Mouse (Mus musculus): ENCODE data around the gene Kcnt2.

Kcnt2 gene

DNA sequence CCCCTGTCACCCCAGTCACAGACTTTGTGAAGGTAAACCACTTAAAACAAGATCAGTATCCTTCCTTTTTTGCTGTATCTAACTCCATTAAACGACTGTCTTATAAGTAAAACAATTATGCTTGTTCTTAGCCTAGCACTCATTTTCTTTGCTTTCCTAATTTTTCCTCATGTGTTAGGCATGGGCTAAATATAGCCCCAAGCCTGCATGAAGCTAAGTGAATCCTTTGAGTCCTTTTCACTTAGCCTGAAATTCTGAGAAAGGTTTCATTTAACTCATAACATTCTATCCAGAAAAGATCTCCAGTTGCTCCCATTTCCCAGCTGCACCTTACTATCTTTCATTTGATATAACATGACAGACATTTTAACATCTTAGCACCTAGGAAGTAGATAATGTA, 127.6 kb downstream of the Kcnt2 start:
- in situ Hi-C loops (cut with MboI, MseI), result no loop called here

DNA sequence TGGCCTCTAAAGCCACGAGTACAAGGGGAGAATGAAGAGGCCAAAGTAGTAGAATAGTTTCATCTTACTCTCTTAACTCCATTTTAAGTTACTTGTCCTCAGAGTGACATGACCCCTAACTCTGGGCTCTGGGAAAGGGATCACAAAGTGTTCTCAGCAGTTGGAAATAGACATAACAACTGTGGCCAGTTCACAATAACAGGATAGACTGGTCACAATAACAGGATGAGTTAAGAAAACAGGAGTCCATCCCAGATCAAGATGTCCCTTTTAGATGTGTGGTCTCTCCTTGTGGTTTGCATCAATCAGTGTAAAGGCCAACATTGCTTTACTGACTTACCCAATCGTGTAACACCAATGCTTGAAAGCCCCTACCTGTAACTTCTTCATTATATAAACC, 132.8 kb downstream of the Kcnt2 start:
- in situ Hi-C loops (cut with MboI, MseI), result no loop called here

DNA sequence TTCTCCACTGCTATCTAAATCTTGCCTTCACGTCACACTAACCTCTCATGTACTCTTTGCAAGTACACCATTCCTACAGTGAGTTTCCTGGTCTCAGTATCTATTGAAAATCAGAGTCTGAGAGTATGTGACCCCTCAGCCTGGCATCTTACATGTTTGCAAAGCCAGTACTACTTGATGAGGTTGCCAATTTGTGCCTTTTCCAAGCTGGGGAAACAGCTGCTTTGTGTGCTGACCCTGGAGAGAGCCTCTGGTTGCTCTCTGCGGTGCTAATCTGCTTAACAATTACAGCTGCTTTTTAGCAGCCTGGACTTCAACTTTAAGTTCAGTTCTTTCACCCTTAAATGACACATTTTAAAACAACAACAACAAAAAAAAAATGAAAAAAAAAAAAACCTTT, 133.6 kb downstream of the Kcnt2 start:
- in situ Hi-C loops (cut with MboI, MseI), result no loop called here

DNA sequence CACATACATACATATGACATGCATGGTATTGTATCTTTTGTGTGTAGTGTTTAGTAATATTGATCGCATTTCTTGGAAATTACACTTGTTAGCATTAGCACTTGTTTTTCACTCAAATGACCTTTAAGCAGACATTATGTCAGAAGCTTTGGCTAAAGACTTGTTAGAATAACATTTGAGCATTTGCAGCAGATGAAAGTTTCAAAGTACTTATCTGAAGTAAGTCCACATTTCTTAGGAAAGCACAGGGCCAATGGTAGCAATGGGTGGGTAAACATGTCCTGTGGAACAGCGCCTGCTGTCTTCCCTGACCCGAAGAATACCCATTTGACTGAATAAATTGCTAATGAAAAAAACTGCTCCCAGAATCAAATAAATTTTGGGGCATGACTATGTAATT, 135.1 kb downstream of the Kcnt2 start:
- in situ Hi-C loops (cut with MboI, MseI), result no loop called here

DNA sequence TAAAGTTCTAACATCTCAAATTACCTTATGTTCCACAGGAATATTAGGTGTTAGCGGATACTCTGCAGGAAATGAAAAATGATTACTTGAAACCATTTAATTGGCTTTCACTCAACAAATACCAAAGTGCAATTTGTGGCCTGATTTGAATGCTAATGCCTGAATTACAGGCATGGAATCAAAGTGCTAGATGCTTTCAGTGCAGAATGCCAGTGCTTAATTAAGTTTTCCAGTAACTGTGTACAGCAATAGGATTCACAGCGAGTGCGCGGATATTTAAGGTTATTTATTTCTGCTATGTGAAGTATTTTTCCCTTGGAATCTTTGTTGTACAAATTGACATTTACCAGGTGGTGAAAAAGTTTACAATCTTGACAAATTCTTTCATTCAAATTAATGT, 144.3 kb downstream of the Kcnt2 start:
- in situ Hi-C loops (cut with MboI, MseI), result no loop called here

DNA sequence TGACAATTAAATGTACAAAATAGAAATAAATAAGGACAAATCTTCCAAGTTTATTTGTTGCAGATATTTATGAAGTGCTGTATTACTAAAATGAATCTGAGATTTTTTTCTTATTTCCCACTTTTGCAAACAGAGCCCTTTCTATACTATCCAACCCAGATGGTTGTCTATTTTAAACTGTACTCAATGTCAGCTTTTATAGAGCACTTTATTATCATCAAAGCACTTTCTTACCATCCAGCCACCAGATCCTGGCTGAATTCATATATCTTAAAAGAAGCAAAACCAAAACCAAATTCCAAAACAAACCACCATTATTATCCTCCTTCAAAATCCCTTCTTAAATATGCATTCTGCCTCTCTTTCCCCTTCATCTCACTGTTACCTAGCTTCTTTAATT, 151.8 kb downstream of the Kcnt2 start:
- in situ Hi-C loops (cut with MboI, MseI), result no loop called here

DNA sequence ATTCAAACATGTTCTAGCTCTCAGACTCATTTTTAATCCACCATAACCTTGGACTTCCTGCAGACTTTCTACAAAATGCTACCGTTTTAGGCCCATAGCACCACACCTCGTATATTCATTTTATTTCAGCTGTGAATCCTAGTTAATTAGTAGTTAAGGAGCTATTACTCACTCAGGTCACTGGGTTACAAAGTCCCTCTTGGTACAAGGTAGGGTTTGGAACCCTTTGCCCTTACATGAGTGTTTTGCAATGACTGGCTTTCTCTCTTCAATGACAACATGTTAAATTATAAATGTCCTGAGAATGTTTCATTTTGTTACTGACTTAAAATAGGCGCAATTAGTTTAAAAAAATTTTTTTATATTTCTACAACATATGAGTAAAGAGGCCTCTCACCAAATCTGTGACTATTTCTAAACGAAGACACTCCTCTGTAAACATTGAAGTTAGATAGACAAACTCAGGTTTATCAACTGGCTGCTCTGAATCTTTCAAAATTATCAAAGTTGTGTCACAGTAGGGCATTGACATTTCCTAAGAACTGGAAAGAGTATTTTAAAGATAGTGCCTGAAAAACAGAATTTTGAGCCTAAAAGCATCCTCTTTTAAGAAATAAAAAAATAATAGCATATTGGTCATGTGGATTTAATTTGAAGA, 160.8 kb downstream of the Kcnt2 start:
- in situ Hi-C loops (cut with MboI, MseI), result no loop called here

DNA sequence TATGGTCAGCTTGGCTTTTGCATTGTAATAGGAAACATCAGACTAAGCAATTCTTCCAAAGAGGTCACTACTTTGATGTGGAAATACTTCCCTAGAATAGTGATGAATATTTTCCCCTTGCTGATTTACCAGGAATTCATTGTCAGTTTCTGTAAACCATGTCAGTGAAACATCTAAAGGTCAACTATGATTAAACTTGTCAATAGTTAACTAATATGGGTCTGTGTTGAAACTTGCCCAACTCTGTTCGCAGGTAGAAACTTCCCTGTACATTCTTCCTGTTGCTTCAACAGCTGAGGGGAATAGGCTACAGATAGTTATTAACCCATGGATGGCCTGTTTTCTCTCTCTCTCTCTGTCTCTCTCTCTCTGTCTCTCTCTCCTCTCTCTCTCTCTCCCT, 169.8 kb downstream of the Kcnt2 start:
- in situ Hi-C loops (cut with MboI, MseI), result no loop called here

DNA sequence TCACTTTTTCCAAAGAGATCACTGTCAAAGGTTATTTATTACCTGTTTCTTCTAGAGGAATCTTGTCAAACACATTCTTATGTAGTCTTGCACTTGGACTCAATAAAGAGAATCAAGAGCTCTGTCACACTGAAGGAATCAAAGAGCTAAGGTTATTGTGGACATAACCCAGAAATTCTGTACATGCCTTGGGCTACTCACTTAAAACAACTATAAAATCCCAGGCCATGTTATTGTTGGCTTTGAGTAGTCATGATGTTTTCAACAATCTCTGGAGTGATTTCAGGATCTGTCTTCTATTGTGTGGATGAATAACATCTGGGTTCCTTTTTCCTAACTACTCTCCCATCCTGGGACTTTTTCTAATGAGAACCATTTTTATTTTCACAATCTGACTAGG, 177.0 kb downstream of the Kcnt2 start:
- in situ Hi-C loops (cut with MboI, MseI), result no loop called here

DNA sequence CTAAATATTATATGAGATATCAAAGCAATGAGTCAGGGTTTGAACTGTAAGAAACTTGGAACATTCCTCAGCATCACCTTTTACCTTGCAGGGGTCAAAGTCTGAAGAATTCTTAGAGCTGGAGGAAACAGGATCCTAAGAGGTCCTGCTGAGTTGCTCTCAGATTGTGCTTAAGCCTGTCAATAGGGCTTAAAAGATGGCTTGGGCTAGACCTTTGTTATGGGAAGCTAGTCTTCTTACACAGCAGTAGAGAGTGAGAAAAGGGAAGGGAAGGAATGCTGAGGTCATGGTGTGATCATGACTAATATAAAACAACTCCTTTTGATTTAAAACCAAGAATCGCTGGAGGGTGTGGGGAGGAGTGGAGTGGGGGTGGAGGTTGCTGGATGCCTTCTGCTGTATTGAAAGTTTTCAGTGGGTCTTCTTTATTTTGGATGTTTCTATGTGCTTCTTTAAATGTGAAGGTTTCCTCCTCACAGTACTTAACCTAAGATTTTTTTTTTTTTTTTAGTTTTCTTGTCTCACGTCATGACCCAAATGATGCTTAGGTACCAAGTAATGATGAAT, 183.4 kb downstream of the Kcnt2 start:
- in situ Hi-C loops (cut with MboI, MseI), result no loop called here

DNA sequence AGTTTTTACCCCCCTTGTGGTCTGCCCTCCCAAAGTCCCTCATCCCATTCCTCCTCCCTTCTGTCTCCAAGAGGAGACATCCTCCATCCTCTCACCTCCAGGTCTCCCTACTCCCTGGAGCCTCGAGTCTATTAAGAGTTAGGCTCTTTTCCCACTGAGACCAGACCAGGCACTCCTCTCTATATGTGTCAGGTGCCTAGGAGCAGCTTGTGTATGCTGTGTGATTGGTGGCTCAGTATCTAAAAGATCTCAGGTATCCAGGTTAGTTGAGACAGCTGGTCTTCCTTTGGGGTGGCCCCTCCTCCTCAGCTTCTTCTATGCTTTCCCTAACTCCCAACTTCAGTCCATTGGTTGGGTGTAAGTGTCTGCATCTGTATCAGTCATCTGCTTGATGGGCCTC, 186.1 kb downstream of the Kcnt2 start:
- in situ Hi-C loops (cut with MboI, MseI), result no loop called here

DNA sequence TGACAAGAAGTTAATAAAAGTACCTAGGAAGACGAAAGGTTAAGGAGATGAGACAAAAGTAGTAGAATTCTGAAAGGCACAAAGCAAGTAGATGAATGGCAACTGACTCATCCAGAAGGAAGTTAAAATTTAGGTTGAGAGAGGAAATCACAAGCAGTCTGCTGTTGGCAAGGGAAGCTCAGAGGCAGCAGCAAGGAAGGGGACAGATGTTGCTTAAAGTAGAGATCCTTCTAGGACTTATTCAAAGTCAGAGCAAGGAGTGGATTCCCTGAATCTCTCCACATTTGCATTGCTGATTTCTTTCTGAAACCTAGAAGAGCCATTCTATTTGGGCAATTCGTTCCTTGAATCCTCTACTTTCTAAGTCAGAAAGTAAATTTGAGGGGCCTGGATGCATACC, 188.8 kb downstream of the Kcnt2 start:
- in situ Hi-C loops (cut with MboI, MseI), result no loop called here

DNA sequence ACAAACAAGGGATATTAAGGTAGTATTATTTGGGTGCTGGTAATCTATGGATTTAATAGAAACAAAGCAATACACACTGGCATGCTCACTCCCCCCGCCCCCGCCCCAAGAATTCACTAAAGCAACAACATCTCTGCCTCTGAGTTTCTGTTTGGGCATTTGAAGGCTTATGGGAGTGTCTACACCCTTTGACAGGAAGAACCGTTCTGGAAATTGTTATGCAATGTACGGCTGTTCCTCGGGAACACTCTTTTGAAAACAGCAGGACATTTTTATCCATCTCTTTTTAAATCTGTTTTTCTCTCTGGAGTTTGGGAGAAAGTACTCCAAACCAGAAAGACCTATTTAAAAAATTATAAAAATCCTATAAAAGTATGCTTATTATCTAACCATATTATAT, 192.2 kb downstream of the Kcnt2 start:
- in situ Hi-C loops (cut with MboI, MseI), result no loop called here

DNA sequence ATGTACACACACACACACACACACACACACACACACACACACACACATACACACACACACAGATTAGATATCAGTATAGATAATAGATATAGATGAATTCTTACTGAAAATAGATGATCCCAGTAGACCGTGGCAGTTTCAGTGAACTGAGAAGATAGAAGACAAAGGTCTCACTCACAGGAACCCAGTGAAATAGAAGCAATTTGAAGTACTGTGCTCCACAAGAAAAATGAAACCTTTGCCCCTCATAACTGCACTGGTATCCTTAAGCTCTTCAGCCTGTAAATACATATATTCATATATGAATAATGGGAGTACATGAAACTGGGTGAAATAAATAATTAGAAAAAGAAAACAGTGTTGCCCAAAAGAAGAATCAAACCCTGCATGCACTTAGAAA, 197.9 kb downstream of the Kcnt2 start:
- in situ Hi-C loops (cut with MboI, MseI), result no loop called here

DNA sequence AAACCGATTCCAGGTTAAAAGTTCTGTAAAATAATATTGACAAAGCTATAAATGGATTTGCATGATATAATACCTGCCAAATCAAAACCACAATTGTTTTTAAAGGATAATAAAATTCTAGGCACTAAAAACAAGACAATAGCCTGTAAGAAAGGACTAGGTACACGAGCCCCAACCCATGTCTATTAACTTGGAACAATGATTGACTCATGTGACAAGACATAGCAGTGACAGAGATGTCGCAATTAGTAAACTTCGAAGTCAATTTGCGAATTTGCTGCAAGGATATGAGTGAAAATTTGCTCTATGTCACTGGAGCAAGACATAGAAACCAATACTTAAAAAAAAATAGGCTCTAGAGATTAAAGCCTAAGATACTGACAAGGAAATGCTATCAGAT, 198.4 kb downstream of the Kcnt2 start:
- in situ Hi-C loops (cut with MboI, MseI), result no loop called here

DNA sequence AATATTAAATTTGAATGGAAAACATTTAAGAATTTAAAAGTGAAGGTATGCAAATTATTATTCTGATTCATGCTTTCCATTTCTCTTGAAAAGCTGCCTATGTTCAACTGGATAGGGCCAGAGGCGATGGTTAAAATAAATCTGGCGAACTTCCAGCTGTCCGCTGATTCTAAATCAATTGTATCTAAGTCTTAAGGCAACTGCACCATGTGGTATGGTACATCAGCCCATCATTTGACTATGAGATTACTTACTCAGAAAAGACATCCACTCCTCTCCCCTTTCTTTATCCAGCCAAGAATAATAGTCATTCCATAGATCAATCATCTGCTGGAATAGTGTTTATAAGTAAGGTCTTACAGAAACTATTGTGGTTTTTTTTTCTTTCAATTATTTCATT, 205.5 kb downstream of the Kcnt2 start:
- in situ Hi-C loops (cut with MboI, MseI), result no loop called here

DNA sequence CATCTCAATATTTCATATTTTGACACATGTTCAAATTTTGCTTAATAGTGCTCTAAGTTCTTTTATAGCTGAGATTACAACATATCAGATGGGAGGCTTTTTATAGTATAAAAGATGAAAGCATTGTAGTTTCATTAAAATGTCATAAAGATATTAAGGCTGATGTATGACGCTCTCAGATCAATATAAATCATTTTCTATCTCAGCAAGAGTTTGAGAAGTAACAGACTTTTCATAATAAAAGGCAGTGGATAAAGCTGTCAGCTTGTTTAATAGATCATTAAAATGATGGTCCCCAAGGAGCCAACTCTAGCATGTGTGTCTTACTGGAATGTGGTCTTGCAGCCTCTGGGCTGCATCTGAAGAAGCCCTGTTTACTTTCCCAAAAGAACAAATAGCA, 206.0 kb downstream of the Kcnt2 start:
- in situ Hi-C loops (cut with MboI, MseI), result no loop called here

DNA sequence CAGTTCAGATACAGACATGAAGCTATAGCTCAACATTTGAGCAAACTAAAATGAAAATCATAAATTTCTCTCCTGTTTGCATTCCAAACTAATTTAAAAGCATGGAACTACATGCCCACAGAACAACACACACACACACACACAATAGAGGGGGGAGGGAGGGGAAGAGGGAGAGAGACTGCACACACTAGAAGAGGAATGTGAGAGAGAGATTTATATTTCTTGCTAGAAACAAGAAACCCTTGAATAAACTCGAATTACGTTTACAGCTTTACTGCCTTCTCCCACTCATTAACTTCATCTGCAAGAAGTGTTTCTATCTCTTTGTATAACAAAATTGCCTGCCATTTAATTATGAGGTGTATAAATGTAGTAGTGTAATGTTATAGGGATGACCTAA, 209.9 kb downstream of the Kcnt2 start:
- in situ Hi-C loops (cut with MboI, MseI), result no loop called here

DNA sequence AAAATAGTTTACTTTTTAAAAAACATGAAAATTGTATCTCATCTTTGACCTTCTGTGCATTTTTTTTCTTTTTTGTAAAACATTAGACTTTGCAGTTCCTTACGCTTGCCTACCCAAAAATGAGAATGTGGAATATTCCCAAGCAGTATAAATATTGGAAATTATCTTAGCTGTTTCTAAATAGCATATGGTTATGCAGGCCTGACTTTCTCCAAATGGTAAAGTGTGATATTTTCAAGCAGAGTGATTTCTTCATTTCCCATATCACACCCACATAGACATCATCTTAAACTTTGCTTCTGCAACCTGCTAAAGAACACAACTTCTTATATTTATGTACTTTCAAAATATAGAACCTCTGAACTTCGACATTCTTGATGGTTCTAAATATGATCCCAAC, 210.9 kb downstream of the Kcnt2 start:
- in situ Hi-C loops (cut with MboI, MseI), result no loop called here

DNA sequence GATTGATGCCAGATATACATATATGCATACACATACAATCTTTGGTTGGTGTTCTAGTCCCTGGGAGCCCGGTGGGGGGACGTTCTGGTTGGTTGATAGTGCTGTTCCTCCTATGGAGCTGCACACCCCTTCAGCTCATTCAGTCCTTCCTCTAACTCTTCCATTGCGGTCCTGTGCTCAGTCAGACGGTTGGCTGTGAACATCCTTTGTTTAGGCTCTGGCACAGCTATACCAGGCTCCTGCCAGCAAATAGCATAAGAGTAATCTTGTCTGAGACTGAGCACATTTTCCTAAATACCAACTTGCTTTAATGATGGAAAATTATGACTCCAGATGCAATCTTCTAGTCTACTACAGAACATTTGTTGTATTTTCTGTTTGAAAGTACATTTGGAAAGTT, 222.4 kb downstream of the Kcnt2 start:
- in situ Hi-C loops (cut with MboI, MseI), result no loop called here

DNA sequence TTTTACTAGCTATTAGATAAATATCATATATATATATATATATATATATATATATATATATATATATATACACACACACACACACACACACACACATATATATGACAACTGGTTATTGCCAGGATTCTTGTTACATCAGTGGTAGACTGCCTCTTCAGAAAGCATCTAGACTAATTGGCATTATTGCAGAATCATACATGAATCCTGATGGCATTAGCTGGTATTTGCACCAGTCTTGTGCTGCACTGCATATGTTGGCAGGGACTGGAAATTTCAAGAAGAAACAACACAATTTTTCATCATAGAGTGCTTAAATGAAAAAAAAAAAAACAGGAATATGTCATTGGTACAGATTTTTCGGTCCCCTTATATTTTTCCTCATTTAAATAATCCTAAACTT, 223.6 kb downstream of the Kcnt2 start:
- in situ Hi-C loops (cut with MboI, MseI), result no loop called here

DNA sequence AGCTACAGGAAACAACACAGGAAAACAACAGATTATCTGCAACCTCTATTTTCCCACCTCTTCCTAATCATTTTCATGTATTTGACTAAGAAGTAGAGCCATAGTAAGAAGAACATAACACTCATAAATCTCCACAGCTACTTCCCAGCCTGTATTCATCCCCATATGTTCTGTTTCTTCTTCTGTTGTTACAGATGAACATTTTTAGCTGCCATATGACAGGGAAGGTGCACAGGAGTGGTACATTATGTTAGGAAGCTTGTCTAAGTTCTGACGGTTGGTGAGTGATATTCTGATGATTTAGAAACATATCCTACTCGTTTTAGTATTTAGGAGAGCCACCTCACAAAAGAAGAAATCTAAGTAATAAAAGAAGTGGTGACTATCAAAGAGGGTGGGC, 231.0 kb downstream of the Kcnt2 start:
- in situ Hi-C loops (cut with MboI, MseI), result no loop called here

DNA sequence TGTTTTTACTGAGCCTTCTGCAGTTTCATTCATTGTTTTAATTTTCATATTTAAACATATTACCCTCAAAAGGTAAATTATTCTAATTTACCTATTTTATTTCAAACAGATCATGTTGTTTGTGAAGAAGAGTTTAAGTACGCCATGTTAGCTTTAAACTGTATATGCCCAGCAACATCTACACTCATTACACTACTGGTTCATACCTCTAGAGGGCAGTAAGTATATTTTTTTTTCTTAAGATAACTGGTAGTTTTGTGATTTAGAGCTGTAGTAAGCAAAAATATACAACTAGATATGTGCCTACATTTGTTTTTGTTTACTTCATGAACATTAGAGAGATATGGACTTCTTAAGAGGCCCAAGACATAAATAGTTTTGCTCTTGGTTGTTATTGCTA, 238.1 kb downstream of the Kcnt2 start:
- in situ Hi-C loops (cut with MboI, MseI), result no loop called here

DNA sequence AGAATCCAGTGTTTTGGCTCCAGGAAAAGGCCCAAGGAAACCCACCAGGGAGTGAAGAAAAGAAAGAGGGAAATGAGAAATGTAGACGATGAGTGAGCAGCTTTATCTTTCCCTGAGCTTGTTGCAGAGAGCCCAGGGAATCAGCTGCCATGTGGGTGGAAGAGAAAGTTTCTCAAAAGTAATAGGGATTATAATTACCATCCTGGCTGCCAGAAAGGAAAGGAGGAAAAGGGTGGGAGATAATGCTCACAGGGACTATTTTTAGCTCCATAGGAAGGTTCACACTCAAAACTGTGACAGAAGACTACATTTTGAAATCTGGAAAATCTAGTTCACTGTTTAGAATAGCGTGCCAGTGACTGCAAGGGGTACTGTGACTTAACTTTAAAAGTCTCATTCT, 243.9 kb downstream of the Kcnt2 start:
- in situ Hi-C loops (cut with MboI, MseI), result no loop called here
